Mouse (Mus musculus) layer of hippocampus, adult 2 months (tissue): ENCODE measurements around the gene Kcnb1. TPM values are rescaled to one million over a fixed set of nuclear protein-coding genes. Genes with fewer than 3 reads are reported as not detected.
A peak's percentile ranks its signal among the peaks of the same experiment; 100 is the strongest.
"Not testable (repeated sequence)": the region's sequence is repeated elsewhere in the genome, so short reads cannot be mapped to it uniquely, and the experiment has no call there.

Source experiments
- DNase-seq, 2 experiments: peaks; one replicate each; pipeline ENCODE4 v3.0.0; 2022; ENCODE audit warnings: low spot score in 2 of 2
- H3K27ac ChIP-seq: fragments of 200-600 bp; 2 replicates; pipeline ENCODE4 v1.8.1; 2022
- H3K4me3 ChIP-seq: fragments of 200-600 bp; 2 replicates; pipeline ENCODE4 v1.8.1; 2022; ENCODE audit warnings: mild to moderate bottlenecking
- CTCF ChIP-seq: fragments of 200-600 bp; conservative IDR thresholded peaks from 2 replicates; pipeline ENCODE4 v1.8.1; 2022; ENCODE audit warnings: antibody characterized with exemption, mild to moderate bottlenecking, moderate library complexity
- total RNA-seq, 2 experiments: library from RNA; stranded (reverse); gene quantifications; 2 replicates each; pipeline ENCODE4 v1.2.3; 2021

The Kcnb1 gene
- total RNA-seq, 2 experiments from 2014 or later: 103 to 105 TPM

- Histone ChIP-seq H3K27ac (no peak overlapping the region), H3K4me3 (no peak overlapping the region)
- no peak for DNase-seq
- no peak for TF ChIP-seq CTCF
Observed at GRCm38 (mm10) chr2:167220736-167221135, 30.8 kb upstream of the Kcnb1 start.

- TF ChIP-seq CTCF: peak; percentile 93
- H3K4me3 ChIP-seq: no peak overlapping the region
- H3K27ac ChIP-seq: peak overlapping the region; percentile 68; the same call in 1 of the 2 replicates
- peak; percentile 89 to 95 for DNase-seq
Observed at GRCm38 (mm10) chr2:167219154-167219775, 29.3 kb upstream of the Kcnb1 start.

- Histone ChIP-seq H3K27ac (no peak overlapping the region), H3K4me3 (no peak overlapping the region)
- no peak for DNase-seq
- TF ChIP-seq CTCF: no peak
Observed at GRCm38 (mm10) chr2:167213666-167214065, 23.7 kb upstream of the Kcnb1 start.

- no peak for DNase-seq
- Histone ChIP-seq H3K4me3 (no peak overlapping the region), H3K27ac (no peak overlapping the region)
- peak; percentile 46 for TF ChIP-seq CTCF
Observed at GRCm38 (mm10) chr2:167213076-167213475, 23.1 kb upstream of the Kcnb1 start.

GRCm38 (mm10) chr2:167212551-167212950 lies 22.6 kb upstream of the Kcnb1 start:
- Histone ChIP-seq H3K27ac (no peak overlapping the region), H3K4me3 (no peak overlapping the region)
- TF ChIP-seq CTCF: no peak
- DNase-seq: no peak

- no peak overlapping the region for H3K27ac ChIP-seq
- no peak overlapping the region for H3K4me3 ChIP-seq
- TF ChIP-seq CTCF: no peak
- DNase-seq: no peak
Observed at GRCm38 (mm10) chr2:167212089-167212488, 22.1 kb upstream of the Kcnb1 start.

- TF ChIP-seq CTCF: no peak
- no peak for DNase-seq
- Histone ChIP-seq H3K4me3 (no peak overlapping the region), H3K27ac (no peak overlapping the region)
Observed at GRCm38 (mm10) chr2:167209900-167210299, 19.9 kb upstream of the Kcnb1 start.

GRCm38 (mm10) chr2:167208984-167209383 lies 19.0 kb upstream of the Kcnb1 start:
- Histone ChIP-seq H3K4me3 (no peak overlapping the region), H3K27ac (no peak overlapping the region)
- TF ChIP-seq CTCF: no peak
- DNase-seq: no peak

GRCm38 (mm10) chr2:167205918-167206629 lies 16.1 kb upstream of the Kcnb1 start:
- no peak for DNase-seq
- TF ChIP-seq CTCF: no peak
- Histone ChIP-seq H3K4me3 (no peak overlapping the region), H3K27ac (no peak overlapping the region)

- not testable (repeated sequence) for DNase-seq, H3K27ac ChIP-seq, H3K4me3 ChIP-seq
Observed at GRCm38 (mm10) chr2:167204686-167205085, 14.7 kb upstream of the Kcnb1 start.

GRCm38 (mm10) chr2:167203505-167204166 lies 13.7 kb upstream of the Kcnb1 start:
- Histone ChIP-seq H3K27ac (peak overlapping the region; percentile 93), H3K4me3 (no peak overlapping the region)
- peak; percentile 75 for TF ChIP-seq CTCF
- DNase-seq: no peak

GRCm38 (mm10) chr2:167201463-167202291 lies 11.7 kb upstream of the Kcnb1 start:
- peak overlapping the region; percentile 93 for H3K27ac ChIP-seq
- DNase-seq: peak; percentile 80 to 89
- peak overlapping the region; percentile 37; the same call in 1 of the 2 replicates for H3K4me3 ChIP-seq
- TF ChIP-seq CTCF: peak; percentile 28
